Mouse (Mus musculus): ENCODE results near the gene Man1a.

DNA sequence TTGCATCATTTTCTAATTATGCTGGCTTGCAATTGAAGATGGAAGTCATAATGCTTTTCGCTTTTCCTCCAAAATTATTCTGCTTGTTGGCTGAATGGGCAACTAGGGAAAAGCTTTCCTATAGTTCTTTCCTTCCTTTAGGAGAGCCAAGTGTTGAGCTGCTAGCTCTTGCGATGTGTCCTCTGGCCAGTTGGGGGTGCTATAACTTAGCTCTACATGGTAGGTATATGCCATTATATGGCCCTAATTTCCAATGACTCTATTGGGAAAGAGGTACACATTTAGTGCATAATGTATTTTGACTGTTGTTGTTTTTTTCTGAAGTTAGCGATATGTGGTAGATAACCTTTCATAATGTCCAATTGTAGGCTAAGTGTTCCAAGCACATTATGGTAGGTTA lies 217.2 kb downstream of the Man1a start:
- peak; percentile 69 for TF ChIP-seq CTCF (IDR thresholded peaks at IDR 0.05; ENCODE audit: low read depth)
- no peak for TF ChIP-seq EP300 (IDR thresholded peaks at IDR 0.05; ENCODE audit: low read depth)
